Mouse (Mus musculus): ENCODE results near the gene Spire2. TPM values are rescaled to one million over a fixed set of nuclear protein-coding genes. Genes with fewer than 3 reads are reported as not detected.

Spire2 gene
- polyA plus RNA-seq, 1 experiment from 2014 or later: 2.9 TPM

GRCm38 (mm10) chr8:123401936-123402335, 69.4 kb downstream of the Spire2 start:
- Histone ChIP-seq H3K4me2 (no peak overlapping the region), H3K27ac (ENCODE audit: low read depth, low read length) (no peak overlapping the region), H3K27me3 (ENCODE audit: control insufficient read depth, insufficient read depth, low read length) (no peaks in the 10 kb centered on the region), H3K36me3 (ENCODE audit: control insufficient read depth, insufficient read depth, low read length) (peaks cover 34% of the 10 kb centered on the region), H3K9ac (ENCODE audit: low read depth, low read length) (no peak overlapping the region), H3K4me3 (ENCODE audit: low read depth, low read length) (no peak overlapping the region), H3K9me3 (replicated peaks; ENCODE audit: control insufficient read depth, low read length) (no peaks in the 10 kb centered on the region), H3K4me1 (ENCODE audit: control insufficient read depth, insufficient read depth, low read length) (no peaks in the 10 kb centered on the region)
- WGBS (ENCODE audit: insufficient replicate concordance): 90% methylated on average over 9 of the region's 9 CpGs
- ATAC-seq (replicated peaks; ENCODE audit: insufficient number of reproducible peaks, low FRiP score, low TSS enrichment): no peak

GRCm38 (mm10) chr8:123402730-123403326, 70.3 kb downstream of the Spire2 start:
- no peak overlapping the region for H3K4me2 ChIP-seq
- H3K27ac ChIP-seq (ENCODE audit: low read depth, low read length): no peak overlapping the region
- H3K4me1 ChIP-seq (ENCODE audit: control insufficient read depth, insufficient read depth, low read length): no peaks in the 10 kb centered on the region; the same call in 1 of the 2 replicates
- ATAC-seq (replicated peaks; ENCODE audit: insufficient number of reproducible peaks, low FRiP score, low TSS enrichment): no peak
- WGBS (ENCODE audit: insufficient replicate concordance): 92% methylated on average over 9 of the region's 9 CpGs
- H3K36me3 ChIP-seq (ENCODE audit: control insufficient read depth, insufficient read depth, low read length): peaks cover 30% of the 10 kb centered on the region
- no peak overlapping the region for H3K9ac ChIP-seq (ENCODE audit: low read depth, low read length)
- H3K27me3 ChIP-seq (ENCODE audit: control insufficient read depth, insufficient read depth, low read length): peaks cover 5% of the 10 kb centered on the region; the same call in 1 of the 2 replicates
- no peaks in the 10 kb centered on the region for H3K9me3 ChIP-seq (replicated peaks; ENCODE audit: control insufficient read depth, low read length)
- H3K4me3 ChIP-seq (ENCODE audit: low read depth, low read length): no peak overlapping the region

GRCm38 (mm10) chr8:123404521-123404920, 72.0 kb downstream of the Spire2 start:
- 57% methylated on average over 8 of the region's 8 CpGs for WGBS (ENCODE audit: insufficient replicate concordance)
- H3K4me1 ChIP-seq (ENCODE audit: control insufficient read depth, insufficient read depth, low read length): peaks cover 11% of the 10 kb centered on the region
- ATAC-seq (replicated peaks; ENCODE audit: insufficient number of reproducible peaks, low FRiP score, low TSS enrichment): no peak
- no peak overlapping the region for H3K4me3 ChIP-seq (ENCODE audit: low read depth, low read length)
- 0 out of 2 replicates have a peak overlapping the region, but pooled peaks have one; percentile 23 for H3K9ac ChIP-seq (ENCODE audit: low read depth, low read length)
- no peak overlapping the region for H3K27ac ChIP-seq (ENCODE audit: low read depth, low read length)
- peaks cover 17% of the 10 kb centered on the region; the same call in 1 of the 2 replicates for H3K36me3 ChIP-seq (ENCODE audit: control insufficient read depth, insufficient read depth, low read length)
- H3K4me2 ChIP-seq: no peak overlapping the region
- H3K27me3 ChIP-seq (ENCODE audit: control insufficient read depth, insufficient read depth, low read length): peaks cover 7% of the 10 kb centered on the region; the same call in 1 of the 2 replicates
- H3K9me3 ChIP-seq (replicated peaks; ENCODE audit: control insufficient read depth, low read length): no peaks in the 10 kb centered on the region

- Histone ChIP-seq H3K27ac (ENCODE audit: low read depth, low read length) (no peak within 1 kb of the TSS), H3K36me3 (ENCODE audit: control insufficient read depth, insufficient read depth, low read length) (0 out of 2 replicates have a peak, but pooled peaks cover 7% of the 10 kb centered on the region), H3K27me3 (ENCODE audit: control insufficient read depth, insufficient read depth, low read length) (peaks cover 23% of the 10 kb centered on the region), H3K9me3 (replicated peaks; ENCODE audit: control insufficient read depth, low read length) (no peaks in the 10 kb centered on the region), H3K9ac (ENCODE audit: low read depth, low read length) (no peak within 1 kb of the TSS), H3K4me3 (ENCODE audit: low read depth, low read length) (no peak within 1 kb of the TSS), H3K4me2 (0 out of 2 replicates have a peak within 1 kb of the TSS, but pooled peaks have one; percentile 24), H3K4me1 (ENCODE audit: control insufficient read depth, insufficient read depth, low read length) (peaks cover 33% of the 10 kb centered on the region)
- ATAC-seq (replicated peaks; ENCODE audit: insufficient number of reproducible peaks, low FRiP score, low TSS enrichment): no peak
- 17% methylated on average over 4 of the region's 4 CpGs for WGBS (ENCODE audit: insufficient replicate concordance)
Observed at GRCm38 (mm10) chr8:123406786-123407185, 74.3 kb downstream of the Spire2 start, which contains the start of gene Mc1r. Mc1r (plus strand) TSS chr8:123407107.

GRCm38 (mm10) chr8:123407612-123408011, 75.1 kb downstream of the Spire2 start:
- Histone ChIP-seq H3K4me1 (ENCODE audit: control insufficient read depth, insufficient read depth, low read length) (peaks cover 34% of the 10 kb centered on the region), H3K4me3 (ENCODE audit: low read depth, low read length) (no peak overlapping the region), H3K4me2 (no peak overlapping the region), H3K9me3 (replicated peaks; ENCODE audit: control insufficient read depth, low read length) (no peaks in the 10 kb centered on the region), H3K27me3 (ENCODE audit: control insufficient read depth, insufficient read depth, low read length) (peaks cover 32% of the 10 kb centered on the region), H3K36me3 (ENCODE audit: control insufficient read depth, insufficient read depth, low read length) (0 out of 2 replicates have a peak, but pooled peaks cover under 1% of the 10 kb centered on the region), H3K9ac (ENCODE audit: low read depth, low read length) (no peak overlapping the region), H3K27ac (ENCODE audit: low read depth, low read length) (no peak overlapping the region)
- ATAC-seq (replicated peaks; ENCODE audit: insufficient number of reproducible peaks, low FRiP score, low TSS enrichment): no peak
- whole genome bisulfite sequencing (ENCODE audit: insufficient replicate concordance): 84% methylated on average over 13 of the region's 13 CpGs

DNA sequence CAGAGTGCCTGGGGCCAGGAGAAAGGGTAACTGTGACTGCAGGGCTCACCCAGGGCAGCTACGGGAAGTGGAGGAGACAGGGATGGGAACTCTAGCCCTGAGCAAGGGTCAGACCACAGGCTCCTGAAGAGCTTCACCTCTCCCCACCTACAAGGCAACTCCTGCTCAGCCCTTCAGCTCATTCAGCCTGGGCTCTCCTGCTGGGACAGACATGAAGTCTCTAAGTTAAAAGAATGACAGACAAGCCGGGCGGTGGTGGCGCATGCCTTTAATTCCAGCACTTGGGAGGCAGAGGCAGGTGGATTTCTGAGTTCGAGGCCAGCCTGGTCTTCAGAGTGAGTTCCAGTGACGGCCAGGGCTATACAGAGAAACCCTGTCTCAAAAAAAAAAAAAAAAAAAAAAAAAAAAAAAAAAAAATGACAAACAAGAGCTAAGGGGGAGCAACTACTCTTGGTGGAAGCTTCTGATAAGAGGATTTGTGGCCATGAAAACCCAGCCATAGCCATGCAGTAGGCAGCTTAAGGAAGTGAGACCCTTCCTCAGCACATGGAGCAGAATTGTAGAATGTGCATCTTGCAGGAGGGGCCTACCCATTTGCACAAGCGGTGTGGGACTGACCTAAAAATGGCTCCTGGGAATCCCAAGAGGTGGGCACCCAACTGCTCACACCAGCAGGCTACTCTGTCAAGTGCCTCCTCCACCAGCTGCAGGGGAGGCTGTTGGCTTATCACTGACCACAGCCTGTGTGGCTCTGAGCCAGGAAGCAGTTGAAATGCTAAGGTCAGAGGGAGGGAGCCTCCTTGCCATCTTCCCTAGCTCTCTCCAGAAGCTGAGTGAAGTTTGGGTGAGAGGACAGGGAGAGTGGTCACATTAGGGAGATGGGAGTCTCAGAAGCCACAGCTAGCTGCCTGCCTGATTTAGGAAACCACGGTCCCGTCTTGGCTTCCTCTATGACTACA, 76.4 kb downstream of the Spire2 start:
- H3K4me2 ChIP-seq: peak overlapping the region; percentile 17; the same call in 1 of the 2 replicates
- ATAC-seq (replicated peaks; ENCODE audit: insufficient number of reproducible peaks, low FRiP score, low TSS enrichment): 0 out of 2 replicates have a peak, but pooled peaks have one; percentile 19
- peaks cover 44% of the 10 kb centered on the region for H3K27me3 ChIP-seq (ENCODE audit: control insufficient read depth, insufficient read depth, low read length)
- no peak overlapping the region for H3K9ac ChIP-seq (ENCODE audit: low read depth, low read length)
- H3K4me3 ChIP-seq (ENCODE audit: low read depth, low read length): no peak overlapping the region
- WGBS (ENCODE audit: insufficient replicate concordance): 59% methylated on average over 9 of the region's 9 CpGs
- H3K27ac ChIP-seq (ENCODE audit: low read depth, low read length): no peak overlapping the region; the same call in 1 of the 2 replicates
- peaks cover 34% of the 10 kb centered on the region for H3K4me1 ChIP-seq (ENCODE audit: control insufficient read depth, insufficient read depth, low read length)
- H3K36me3 ChIP-seq (ENCODE audit: control insufficient read depth, insufficient read depth, low read length): no peaks in the 10 kb centered on the region
- no peaks in the 10 kb centered on the region for H3K9me3 ChIP-seq (replicated peaks; ENCODE audit: control insufficient read depth, low read length)

DNA sequence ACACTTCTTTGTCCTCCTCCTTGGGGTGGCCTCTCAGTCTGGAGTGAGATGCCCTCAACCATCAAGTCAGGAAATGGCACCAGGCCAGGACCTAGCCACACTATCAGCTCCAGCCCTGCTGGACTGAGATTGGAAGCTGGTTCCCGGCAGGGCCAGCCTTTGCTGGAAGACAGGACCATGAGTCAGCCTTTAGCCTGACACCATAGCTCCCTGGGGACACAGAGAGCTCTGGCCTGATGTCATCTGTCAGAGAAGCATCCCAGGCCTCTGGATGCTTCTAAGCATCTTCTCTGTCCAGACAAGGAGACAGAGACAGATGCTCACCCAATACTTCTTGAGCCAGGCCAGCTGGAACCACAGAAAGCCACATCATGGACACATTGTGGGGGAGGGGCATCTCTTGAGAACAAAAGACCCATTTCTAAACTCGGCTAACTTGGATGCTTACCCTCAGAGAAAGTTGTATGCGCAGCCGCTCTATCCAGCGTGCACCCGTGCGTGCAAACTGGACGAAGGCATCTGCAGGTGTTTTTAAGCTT, 77.6 kb downstream of the Spire2 start:
- H3K9ac ChIP-seq (ENCODE audit: low read depth, low read length): no peak overlapping the region
- H3K27ac ChIP-seq (ENCODE audit: low read depth, low read length): peak overlapping the region; percentile 6; the same call in 1 of the 2 replicates
- H3K9me3 ChIP-seq (replicated peaks; ENCODE audit: control insufficient read depth, low read length): no peaks in the 10 kb centered on the region
- WGBS (ENCODE audit: insufficient replicate concordance): 62% methylated on average over 8 of the region's 8 CpGs
- peak; percentile 50; the same call in 1 of the 2 replicates for ATAC-seq (replicated peaks; ENCODE audit: insufficient number of reproducible peaks, low FRiP score, low TSS enrichment)
- H3K4me3 ChIP-seq (ENCODE audit: low read depth, low read length): no peak overlapping the region
- peaks cover 34% of the 10 kb centered on the region for H3K4me1 ChIP-seq (ENCODE audit: control insufficient read depth, insufficient read depth, low read length)
- H3K36me3 ChIP-seq (ENCODE audit: control insufficient read depth, insufficient read depth, low read length): no peaks in the 10 kb centered on the region
- peaks cover 48% of the 10 kb centered on the region for H3K27me3 ChIP-seq (ENCODE audit: control insufficient read depth, insufficient read depth, low read length)
- no peak overlapping the region; the same call in 1 of the 2 replicates for H3K4me2 ChIP-seq

DNA sequence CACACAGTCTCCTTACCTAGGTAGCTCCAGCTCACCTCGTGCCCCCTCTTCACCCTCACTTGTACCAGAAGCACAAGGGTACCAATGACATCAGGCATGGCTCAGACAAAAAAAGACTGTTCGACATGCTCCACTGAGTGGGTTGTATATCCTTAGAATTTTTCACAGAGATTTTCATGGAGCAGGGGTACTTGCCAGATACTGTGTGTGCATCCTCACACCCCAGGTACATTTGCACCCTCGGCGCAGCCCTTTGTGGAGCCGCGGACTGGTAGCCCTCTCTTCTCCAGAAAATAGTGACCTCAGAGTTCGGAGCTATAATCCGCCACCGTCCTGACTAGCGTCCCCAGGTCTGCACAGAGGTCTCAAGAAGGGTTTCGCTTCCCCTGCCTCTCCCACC, 78.3 kb downstream of the Spire2 start:
- peaks cover 48% of the 10 kb centered on the region for H3K27me3 ChIP-seq (ENCODE audit: control insufficient read depth, insufficient read depth, low read length)
- peak overlapping the region; percentile 64 for H3K4me2 ChIP-seq
- H3K4me3 ChIP-seq (ENCODE audit: low read depth, low read length): peak overlapping the region; percentile 37
- H3K27ac ChIP-seq (ENCODE audit: low read depth, low read length): no peak overlapping the region
- no peaks in the 10 kb centered on the region for H3K9me3 ChIP-seq (replicated peaks; ENCODE audit: control insufficient read depth, low read length)
- H3K9ac ChIP-seq (ENCODE audit: low read depth, low read length): no peak overlapping the region
- 17% methylated on average over 11 of the region's 11 CpGs for WGBS (ENCODE audit: insufficient replicate concordance)
- peaks cover 34% of the 10 kb centered on the region for H3K4me1 ChIP-seq (ENCODE audit: control insufficient read depth, insufficient read depth, low read length)
- ATAC-seq (replicated peaks; ENCODE audit: insufficient number of reproducible peaks, low FRiP score, low TSS enrichment): no peak
- no peaks in the 10 kb centered on the region for H3K36me3 ChIP-seq (ENCODE audit: control insufficient read depth, insufficient read depth, low read length)

All from heart, embryonic 11.5 days (tissue).